Mouse (Mus musculus) adrenal gland, adult 2 months (tissue): Measurements from ENCODE around the gene Pik3cb. TPM values are rescaled to one million over a fixed set of nuclear protein-coding genes. Genes with fewer than 3 reads are reported as not detected.

ENCODE experiments used
- DNase-seq: peaks from one replicate; pipeline ENCODE4 v3.0.0; 2021
- long read RNA-seq: library from polyadenylated mRNA; stranded (forward); transcript quantifications from one replicate; pipeline ENCODE4 v2.0.0, GENCODE M21; 2021
- polyA plus RNA-seq: library from polyadenylated mRNA; depleted of rRNA; stranded (reverse); fragments of >200 nt; gene quantifications from 2 replicates; pipeline ENCODE4 v1.2.3, GENCODE M21; 2012; rRNA removed
- total RNA-seq, 2 experiments: library from RNA; stranded (reverse); gene quantifications; 2 replicates each; pipeline ENCODE4 v1.2.3; 2021

Pik3cb gene
- total RNA-seq: 10 to 100 TPM; 15.6 to 20.7 TPM
- polyA plus RNA-seq: 1.4 and 2.0 TPM in 2 replicates
- long read RNA-seq, full-length matches to known transcripts: 17 of 26 reads
- long read RNA-seq, partial matches to known transcripts: 2 of 26 reads
- long read RNA-seq, other reads (novel, unspliced or antisense): 7 of 26 reads

- DNase-seq: peak; percentile 99
Observed at GRCm38 (mm10) chr9:99140063-99140882, at the start of gene Pik3cb. Gene Pik3cb (minus strand): TSS chr9:99140621.

- no peak for DNase-seq
Observed at GRCm38 (mm10) chr9:99183043-99183670, 42.7 kb upstream of the Pik3cb start.

GRCm38 (mm10) chr9:99182121-99182520 lies 41.7 kb upstream of the Pik3cb start:
- DNase-seq: no peak

GRCm38 (mm10) chr9:99180272-99180671 lies 39.9 kb upstream of the Pik3cb start:
- DNase-seq: no peak

GRCm38 (mm10) chr9:99178736-99179135 lies 38.3 kb upstream of the Pik3cb start:
- DNase-seq: no peak

- DNase-seq: no peak
Observed at GRCm38 (mm10) chr9:99175774-99176173, 35.4 kb upstream of the Pik3cb start.

- no peak for DNase-seq
Observed at GRCm38 (mm10) chr9:99172811-99173210, 32.4 kb upstream of the Pik3cb start.

GRCm38 (mm10) chr9:99171186-99171585 lies 30.8 kb upstream of the Pik3cb start:
- peak; percentile 45 for DNase-seq

GRCm38 (mm10) chr9:99169029-99169428 lies 28.6 kb upstream of the Pik3cb start:
- no peak for DNase-seq

GRCm38 (mm10) chr9:99166946-99167345 lies 26.5 kb upstream of the Pik3cb start:
- DNase-seq: no peak

GRCm38 (mm10) chr9:99165956-99166355 lies 25.5 kb upstream of the Pik3cb start:
- DNase-seq: peak; percentile 31

- DNase-seq: no peak
Observed at GRCm38 (mm10) chr9:99164664-99165226, 24.3 kb upstream of the Pik3cb start.

- DNase-seq: no peak
Observed at GRCm38 (mm10) chr9:99164148-99164503, 23.7 kb upstream of the Pik3cb start.

- DNase-seq: no peak
Observed at GRCm38 (mm10) chr9:99163420-99164147, 23.2 kb upstream of the Pik3cb start.

GRCm38 (mm10) chr9:99162839-99163238 lies 22.4 kb upstream of the Pik3cb start:
- no peak for DNase-seq

- DNase-seq: no peak
Observed at GRCm38 (mm10) chr9:99160780-99161179, 20.4 kb upstream of the Pik3cb start.

- no peak for DNase-seq
Observed at GRCm38 (mm10) chr9:99159932-99160331, 19.5 kb upstream of the Pik3cb start.

- DNase-seq: no peak
Observed at GRCm38 (mm10) chr9:99158708-99159107, 18.3 kb upstream of the Pik3cb start.

GRCm38 (mm10) chr9:99158203-99158632 lies 17.8 kb upstream of the Pik3cb start:
- no peak for DNase-seq

- DNase-seq: peak; percentile 49
Observed at GRCm38 (mm10) chr9:99153655-99154054, 13.2 kb upstream of the Pik3cb start.

- no peak for DNase-seq
Observed at GRCm38 (mm10) chr9:99152699-99153490, 12.5 kb upstream of the Pik3cb start.
